Mouse (Mus musculus) liver (tissue): ENCODE results near the gene Cacnb1.

Source experiments
- DNase-seq: peaks from one replicate; pipeline ENCODE4 v3.0.0-alpha.2; 2020; ENCODE audit warnings: mixed read lengths

Cacnb1 gene

GRCm38 (mm10) chr11:97985727-97986677 is 36.8 kb downstream of the Cacnb1 start, which contains the start of gene Plxdc1:
Gene Plxdc1 (minus strand): TSS chr11:97986444.
- DNase-seq = peak; percentile 21

DNA sequence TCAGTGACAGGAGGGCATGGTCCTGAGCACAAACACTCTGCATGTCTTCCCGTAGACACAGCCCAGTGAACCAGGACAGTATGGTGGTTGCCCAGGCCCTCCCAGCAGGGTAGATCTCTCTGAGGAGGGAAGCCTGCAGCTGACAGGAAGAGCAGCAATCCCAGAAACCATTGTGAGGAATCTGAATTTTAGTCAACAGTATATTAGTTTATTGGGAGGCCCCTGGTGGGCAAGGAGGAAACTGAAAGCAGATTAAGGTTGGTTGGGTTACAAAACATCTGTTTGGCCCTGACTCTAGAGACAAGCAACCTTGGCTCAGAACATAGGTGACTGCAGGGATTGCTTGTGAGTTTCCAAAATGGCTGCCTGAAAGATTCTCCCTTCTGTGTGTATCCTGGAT is 38.9 kb downstream of the Cacnb1 start:
- DNase-seq = no peak

GRCm38 (mm10) chr11:97983506-97983905 is 39.3 kb downstream of the Cacnb1 start:
- no peak for DNase-seq

DNA sequence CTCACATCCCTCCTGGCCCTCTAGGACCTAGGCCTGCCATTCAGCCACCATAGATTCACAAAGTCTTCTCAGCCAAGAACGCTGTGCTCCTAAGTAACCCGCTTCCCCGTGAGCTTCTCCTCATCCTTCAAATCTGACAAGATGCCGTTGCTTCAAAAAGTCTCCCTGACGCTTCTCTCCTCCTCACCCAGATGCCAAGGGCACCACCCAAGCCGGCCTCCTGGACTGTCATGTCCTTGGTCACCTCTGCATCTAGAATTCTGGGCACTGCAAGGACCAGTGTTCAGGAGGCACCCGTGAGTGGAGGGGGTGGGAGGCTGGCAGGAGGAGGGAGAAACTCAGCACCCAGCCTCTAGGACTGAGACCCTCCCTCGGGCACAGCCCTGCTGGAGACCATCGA is 40.1 kb downstream of the Cacnb1 start:
- no peak for DNase-seq

DNA sequence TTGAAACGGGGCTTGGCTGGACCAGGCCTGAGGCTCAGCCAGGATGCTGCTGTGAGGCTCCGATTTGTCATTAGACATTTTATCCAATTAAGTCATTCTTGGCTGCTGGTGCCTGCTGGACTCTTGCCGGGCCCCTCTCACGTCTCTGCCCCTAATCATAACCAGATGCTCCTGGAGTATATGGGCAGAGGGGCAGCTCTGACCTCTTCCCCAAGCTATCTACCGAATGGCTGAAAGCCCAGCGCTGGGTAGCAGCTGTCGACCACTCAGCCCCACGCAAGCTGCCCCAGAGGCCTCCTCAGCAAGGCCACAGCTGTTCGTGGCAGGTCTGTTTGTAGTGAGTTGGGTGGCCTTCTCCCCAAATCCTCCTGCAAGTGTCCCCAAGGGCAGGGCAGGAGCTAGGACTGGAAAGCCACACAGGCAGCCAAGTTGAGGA is 42.3 kb downstream of the Cacnb1 start:
- no peak for DNase-seq

DNA sequence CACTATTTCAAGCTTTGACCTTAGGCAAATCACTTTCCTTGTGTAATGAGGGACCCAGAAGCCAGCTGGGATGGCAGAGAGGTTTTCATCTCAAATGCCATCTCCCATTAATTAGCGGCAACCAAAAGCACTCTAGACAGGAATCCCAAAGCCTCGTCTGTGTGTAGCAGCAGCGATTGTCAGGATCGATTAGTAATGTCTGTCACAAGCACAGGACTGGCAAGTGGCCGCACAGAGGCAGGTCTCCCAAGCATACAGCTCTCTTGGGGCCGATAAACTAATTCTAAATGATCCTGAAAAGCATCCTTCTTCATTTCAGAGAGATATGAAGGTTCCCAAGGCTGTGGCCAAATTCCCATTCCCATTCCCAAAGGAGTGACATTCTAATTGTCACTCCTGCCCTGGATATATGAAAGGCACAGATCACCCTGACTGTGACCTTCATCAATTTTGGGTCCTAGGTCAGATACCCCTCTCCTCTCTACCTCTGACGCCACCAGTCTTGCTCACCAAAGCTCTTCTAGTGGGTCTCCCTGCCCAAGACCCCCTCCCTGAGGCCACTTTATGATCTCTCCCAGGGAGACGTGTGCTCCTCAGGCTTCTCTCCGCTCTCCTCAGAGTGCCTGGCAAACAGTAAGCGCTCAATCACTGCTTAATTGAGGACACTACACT is 42.9 kb downstream of the Cacnb1 start:
- DNase-seq = no peak

GRCm38 (mm10) chr11:97978392-97978791 is 44.4 kb downstream of the Cacnb1 start:
- DNase-seq = no peak

- DNase-seq = no peak
Measured at GRCm38 (mm10) chr11:97977797-97978196, 45.0 kb downstream of the Cacnb1 start.

DNA sequence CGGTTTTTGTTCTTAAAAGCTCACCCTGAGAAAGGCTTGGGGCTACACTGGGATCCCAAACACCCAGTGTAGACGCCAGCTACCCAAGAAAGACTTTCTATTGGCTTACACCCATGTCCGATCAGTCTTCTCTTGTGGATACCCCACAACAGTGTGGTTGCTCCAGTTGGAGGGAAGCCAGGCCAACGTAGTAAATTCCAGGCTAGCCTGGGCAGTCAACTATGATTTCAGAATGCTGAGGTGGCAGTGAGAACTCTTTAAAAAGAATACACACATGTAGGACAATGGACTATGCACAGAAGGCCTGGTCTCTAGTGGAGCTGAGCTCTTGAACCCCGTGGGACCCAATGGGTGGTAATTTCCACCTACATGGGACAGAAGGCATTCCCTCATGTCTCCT is 48.1 kb downstream of the Cacnb1 start:
- DNase-seq = no peak

DNA sequence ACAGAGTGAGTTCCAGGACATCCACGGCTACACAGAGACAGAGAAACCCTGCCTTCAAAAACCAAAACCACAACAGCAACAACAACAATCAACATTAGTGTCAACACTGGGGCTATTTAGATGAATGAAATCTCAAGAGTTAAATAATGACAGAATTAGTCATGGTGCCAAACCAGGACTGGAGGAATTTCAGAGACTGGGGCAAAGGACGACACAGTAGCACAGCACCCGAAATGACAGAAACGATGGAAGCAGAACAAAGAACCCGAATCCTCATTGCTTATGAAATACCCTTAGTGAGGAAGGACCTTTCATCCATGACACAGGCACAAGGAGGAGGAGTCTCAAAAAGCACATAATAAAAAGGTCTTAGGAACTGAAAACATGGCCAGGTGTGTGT is 48.7 kb downstream of the Cacnb1 start:
- DNase-seq = no peak

DNA sequence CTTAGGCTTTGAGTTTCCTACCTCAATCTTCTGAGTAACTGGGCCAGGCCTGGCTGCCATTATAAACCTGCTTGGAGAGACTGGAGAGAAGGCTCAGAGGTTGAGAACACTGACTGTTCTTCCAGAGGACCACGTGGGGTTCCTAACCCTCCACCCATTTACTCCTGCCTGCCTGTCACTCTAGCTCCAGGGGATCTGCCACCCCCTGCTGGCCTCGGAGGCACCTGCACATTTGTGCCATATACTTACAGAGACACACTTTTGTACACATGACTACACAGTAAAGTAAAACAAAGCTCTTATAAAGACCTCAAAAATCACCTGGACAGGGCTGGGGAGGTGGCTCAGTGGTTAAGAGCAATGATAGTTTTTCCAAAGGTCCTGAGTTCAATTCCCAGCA is 50.4 kb downstream of the Cacnb1 start:
- DNase-seq = no peak

DNA sequence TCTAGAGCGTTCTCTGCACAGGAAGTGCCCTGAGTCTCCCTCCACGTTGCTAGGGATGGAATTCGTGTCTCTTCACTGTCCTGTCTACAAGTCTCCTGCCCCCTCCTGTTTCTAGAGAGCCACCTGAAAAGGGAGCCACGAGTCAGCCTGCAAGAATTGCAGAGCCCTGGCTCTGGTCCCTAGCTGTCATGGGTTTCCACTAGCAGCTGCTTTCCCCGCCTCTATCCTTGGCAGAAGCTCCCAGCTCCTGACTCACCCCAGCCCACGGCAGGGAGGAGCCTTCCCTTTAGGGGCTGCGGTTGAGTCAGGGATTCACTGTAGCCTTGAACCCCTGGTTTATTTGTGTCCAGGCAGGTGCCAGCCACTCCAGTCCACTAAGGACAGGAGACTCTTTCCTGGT is 51.6 kb downstream of the Cacnb1 start:
- DNase-seq = no peak

DNA sequence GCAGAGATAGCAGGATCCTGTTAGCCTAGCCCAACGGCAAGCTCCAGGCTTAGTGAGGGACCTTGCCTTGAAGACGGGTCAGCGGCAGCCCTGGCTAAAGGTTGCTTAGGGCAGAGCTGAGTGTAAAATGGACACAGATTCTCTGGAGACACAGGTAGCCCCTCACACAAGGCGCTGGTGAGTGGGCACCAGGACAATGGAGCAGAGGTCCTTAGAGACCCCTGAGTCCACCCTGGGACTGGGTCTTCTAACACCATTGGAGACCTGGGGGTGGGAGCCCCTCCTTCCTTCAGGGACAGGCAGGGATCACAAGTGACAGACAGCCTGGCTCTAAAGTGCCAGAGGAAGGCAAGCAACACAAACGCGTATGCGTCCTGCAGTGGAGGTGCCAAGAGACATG is 52.1 kb downstream of the Cacnb1 start:
- DNase-seq = no peak

- no peak for DNase-seq
Measured at GRCm38 (mm10) chr11:97968385-97968784, 54.4 kb downstream of the Cacnb1 start.

- DNase-seq = no peak
Measured at GRCm38 (mm10) chr11:97967114-97967513, 55.7 kb downstream of the Cacnb1 start.

- DNase-seq = no peak
Measured at GRCm38 (mm10) chr11:97960907-97961306, 61.9 kb downstream of the Cacnb1 start.

- DNase-seq = no peak
Measured at GRCm38 (mm10) chr11:97959300-97959680, 63.5 kb downstream of the Cacnb1 start.

DNA sequence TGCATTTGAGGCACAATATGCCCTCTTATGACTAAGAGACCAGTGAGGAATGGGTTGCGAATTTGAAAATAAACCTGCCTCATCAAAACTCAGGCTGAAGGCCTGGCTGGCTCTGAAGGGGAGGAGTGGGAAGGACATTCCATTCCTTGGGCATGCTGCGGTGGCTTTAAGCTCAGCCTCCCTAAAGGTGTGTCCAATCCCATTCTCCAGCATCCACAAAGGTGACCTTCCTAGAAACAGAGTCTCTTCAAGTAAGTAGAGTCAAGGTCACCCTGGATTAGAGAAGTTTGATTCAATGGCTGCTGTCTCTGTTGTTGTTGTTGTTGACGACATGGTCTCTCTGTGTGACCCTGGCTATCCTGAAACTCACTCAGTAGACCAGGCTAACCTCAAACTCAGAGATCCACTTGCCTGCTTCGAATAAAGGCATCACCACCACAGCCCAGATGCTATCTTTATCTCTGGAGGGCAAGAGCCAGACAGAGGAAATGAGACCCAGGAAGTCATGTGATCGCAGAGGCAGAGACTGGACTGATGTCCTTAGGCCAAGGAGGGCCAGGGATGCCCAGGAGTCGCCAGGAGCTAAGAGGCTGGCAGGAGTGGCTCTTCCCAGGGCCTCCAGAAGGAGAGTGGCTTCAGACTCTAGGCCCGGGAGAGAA is 64.1 kb downstream of the Cacnb1 start:
- no peak for DNase-seq

DNA sequence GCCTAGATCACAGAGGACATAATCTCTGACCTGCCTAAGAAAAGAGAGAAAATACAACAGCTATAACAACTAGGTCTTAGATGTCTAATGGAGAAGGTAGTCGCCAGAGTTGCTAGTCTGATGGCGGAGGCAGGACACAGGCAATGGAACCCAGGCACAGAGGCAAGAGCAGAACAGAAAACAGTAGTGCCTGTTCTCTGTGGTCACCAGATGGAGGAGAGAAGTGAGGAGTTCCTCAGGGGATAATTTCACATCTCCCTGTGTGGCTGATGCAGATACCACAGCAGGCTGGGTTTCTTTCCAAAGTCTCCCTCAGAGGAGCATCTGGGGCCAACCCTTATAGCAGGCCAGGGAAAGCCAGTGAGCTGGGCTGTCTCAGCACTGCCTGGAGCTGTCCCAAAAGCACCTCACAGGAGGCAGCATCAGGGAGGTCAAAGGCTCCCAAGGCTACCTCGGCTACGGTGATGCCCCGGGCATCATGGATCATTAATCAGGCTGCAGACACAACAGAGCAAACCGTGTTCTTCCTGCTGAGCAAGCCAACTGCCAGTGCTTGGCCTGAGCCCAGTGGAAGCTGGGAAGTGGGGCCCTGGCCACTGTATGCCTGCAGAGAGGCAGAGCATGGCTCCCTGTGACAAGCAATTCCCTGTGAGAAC is 65.8 kb downstream of the Cacnb1 start:
- DNase-seq = no peak

DNA sequence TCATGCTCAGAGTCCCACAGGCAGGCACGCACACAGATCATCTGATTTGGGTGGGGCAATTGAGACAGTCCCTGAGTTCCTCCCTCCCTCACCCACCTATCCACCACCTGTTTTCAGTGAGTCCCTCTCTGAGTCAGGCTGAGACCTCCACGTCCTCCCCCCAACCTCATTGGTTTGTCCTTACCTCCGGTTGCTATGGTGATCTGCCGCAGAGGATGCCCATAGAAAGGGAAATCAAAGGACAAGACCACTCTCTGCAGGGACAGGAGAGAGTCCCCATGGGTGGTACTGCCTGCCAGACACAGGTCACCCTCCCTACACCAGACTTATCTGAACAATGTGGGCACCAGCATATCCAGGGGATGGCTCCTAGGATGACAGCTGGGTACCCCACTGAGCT is 66.9 kb downstream of the Cacnb1 start:
- no peak for DNase-seq

GRCm38 (mm10) chr11:97955146-97955902 is 67.5 kb downstream of the Cacnb1 start:
- DNase-seq = no peak

GRCm38 (mm10) chr11:97954469-97955141 is 68.2 kb downstream of the Cacnb1 start:
- peak; percentile 30 for DNase-seq
